Mouse (Mus musculus) limb, embryonic 12.5 days (tissue): ENCODE measurements around the gene Ggt5. TPM values are rescaled to one million over a fixed set of nuclear protein-coding genes. Genes with fewer than 3 reads are reported as not detected.

ENCODE experiments used
- ATAC-seq: fragments of 200-750 bp; cut with Nextera tagmentation; 2 replicates; pipeline ENCODE4 v1.8.0; 2017; ENCODE audit warnings: low read depth, moderate TSS enrichment; ENCODE audit not compliant: insufficient number of reproducible peaks, insufficient read depth, low FRiP score, low TSS enrichment
- H3K27ac ChIP-seq: fragments of 300-500 bp; sonication (generic); 2 replicates; pipeline ENCODE4 v1.5.1; 2016; ENCODE audit warnings: mild to moderate bottlenecking, moderate library complexity
- H3K27me3 ChIP-seq: fragments of 300-500 bp; sonication (generic); 2 replicates; pipeline ENCODE4 v1.6.1; 2016; ENCODE audit warnings: mild to moderate bottlenecking, moderate library complexity
- H3K36me3 ChIP-seq: fragments of 300-500 bp; sonication (generic); 2 replicates; pipeline ENCODE4 v1.6.1; 2016; ENCODE audit warnings: mild to moderate bottlenecking, moderate library complexity
- H3K4me1 ChIP-seq: fragments of 300-500 bp; sonication (generic); replicated peaks from 2 replicates; pipeline ENCODE4 v1.6.1; 2016
- H3K4me2 ChIP-seq: fragments of 300-500 bp; sonication (generic); 2 replicates; pipeline ENCODE4 v1.6.1; 2016; ENCODE audit warnings: mild to moderate bottlenecking, moderate library complexity
- H3K4me3 ChIP-seq: fragments of 300-500 bp; sonication (generic); replicated peaks from 2 replicates; pipeline ENCODE4 v1.5.1; 2016; ENCODE audit warnings: mild to moderate bottlenecking
- H3K9ac ChIP-seq: fragments of 300-500 bp; sonication (generic); replicated peaks from 2 replicates; pipeline ENCODE4 v1.6.1; 2016; ENCODE audit warnings: mild to moderate bottlenecking, moderate library complexity
- H3K9me3 ChIP-seq: fragments of 300-500 bp; sonication (generic); 2 replicates; pipeline ENCODE4 v1.6.1; 2016; ENCODE audit warnings: mild to moderate bottlenecking, moderate library complexity
- WGBS: fragments of 180-500 bp; shearing (Covaris S2); methylation state at CpG from one replicate; pipeline ENCODE4 v1.1.7; 2016; 5-methylcytosine and 5-hydroxymethylcytosine counted together
- polyA plus RNA-seq: library from polyadenylated mRNA; unstranded; fragments of >200 nt; fragmentation: Nextera tagmentation; extraction: Ambion mirVana; gene quantifications from 2 replicates; pipeline ENCODE4 v1.2.1, GENCODE M21; 2016

The Ggt5 gene
- polyA plus RNA-seq, 1 experiment from 2014 or later, result 1.1 TPM

- Histone ChIP-seq H3K27ac (no peak overlapping the region), H3K4me1 (no peaks in the 10 kb centered on the region), H3K36me3 (no peaks in the 10 kb centered on the region), H3K9ac (no peak overlapping the region), H3K27me3 (no peaks in the 10 kb centered on the region), H3K4me2 (no peak overlapping the region), H3K4me3 (no peak overlapping the region), H3K9me3 (no peaks in the 10 kb centered on the region; the same call in 1 of the 2 replicates)
- 58% methylated on average over 6 of the region's 6 CpGs for WGBS
- no peak for ATAC-seq
These were observed 36.8 kb downstream of the Ggt5 start for GRCm38 (mm10) chr10:75625920-75626319.

- Histone ChIP-seq H3K4me3 (no peak overlapping the region), H3K4me2 (no peak overlapping the region), H3K27ac (no peak overlapping the region), H3K27me3 (no peaks in the 10 kb centered on the region), H3K4me1 (no peaks in the 10 kb centered on the region), H3K9ac (no peak overlapping the region), H3K9me3 (no peaks in the 10 kb centered on the region; the same call in 1 of the 2 replicates), H3K36me3 (no peaks in the 10 kb centered on the region)
- no peak for ATAC-seq
- WGBS, result 74% methylated on average over 3 of the region's 3 CpGs
These were observed 37.9 kb downstream of the Ggt5 start for GRCm38 (mm10) chr10:75626991-75627390.

GRCm38 (mm10) chr10:75627490-75627889 is 38.4 kb downstream of the Ggt5 start:
- no peaks in the 10 kb centered on the region for H3K27me3 ChIP-seq
- H3K9me3 ChIP-seq, result no peaks in the 10 kb centered on the region
- WGBS, result 77% methylated on average over 3 of the region's 3 CpGs
- H3K4me1 ChIP-seq, result no peaks in the 10 kb centered on the region
- H3K4me2 ChIP-seq, result no peak overlapping the region
- ATAC-seq, result no peak
- no peak overlapping the region for H3K27ac ChIP-seq
- H3K36me3 ChIP-seq, result no peaks in the 10 kb centered on the region
- no peak overlapping the region for H3K4me3 ChIP-seq
- no peak overlapping the region for H3K9ac ChIP-seq

- Histone ChIP-seq H3K36me3 (no peaks in the 10 kb centered on the region), H3K4me1 (no peaks in the 10 kb centered on the region), H3K27ac (no peak overlapping the region), H3K9ac (no peak overlapping the region), H3K4me3 (no peak overlapping the region), H3K9me3 (no peaks in the 10 kb centered on the region), H3K27me3 (no peaks in the 10 kb centered on the region), H3K4me2 (no peak overlapping the region)
- 59% methylated on average over 5 of the region's 5 CpGs for WGBS
- no peak; the same call in 1 of the 2 replicates for ATAC-seq
These were observed 43.5 kb downstream of the Ggt5 start for GRCm38 (mm10) chr10:75632633-75633032.

- Histone ChIP-seq H3K9ac (no peak overlapping the region), H3K36me3 (no peaks in the 10 kb centered on the region), H3K4me1 (no peaks in the 10 kb centered on the region), H3K4me2 (no peak overlapping the region), H3K4me3 (no peak overlapping the region), H3K9me3 (no peaks in the 10 kb centered on the region), H3K27ac (no peak overlapping the region), H3K27me3 (no peaks in the 10 kb centered on the region)
- 81% methylated on average over 5 of the region's 5 CpGs for WGBS
- ATAC-seq, result no peak
These were observed 43.9 kb downstream of the Ggt5 start for GRCm38 (mm10) chr10:75633048-75633447.

- ATAC-seq, result no peak
- Histone ChIP-seq H3K4me1 (no peaks in the 10 kb centered on the region), H3K27me3 (no peaks in the 10 kb centered on the region), H3K9me3 (no peaks in the 10 kb centered on the region), H3K4me2 (no peak overlapping the region), H3K36me3 (no peaks in the 10 kb centered on the region), H3K9ac (no peak overlapping the region), H3K27ac (no peak overlapping the region), H3K4me3 (no peak overlapping the region)
- WGBS, result 73% methylated on average over 14 of the region's 14 CpGs
These were observed 44.5 kb downstream of the Ggt5 start for GRCm38 (mm10) chr10:75633576-75634139.

GRCm38 (mm10) chr10:75634610-75635009 is 45.5 kb downstream of the Ggt5 start:
- Histone ChIP-seq H3K9me3 (no peaks in the 10 kb centered on the region), H3K4me1 (no peaks in the 10 kb centered on the region), H3K4me2 (no peak overlapping the region), H3K27ac (no peak overlapping the region), H3K27me3 (no peaks in the 10 kb centered on the region), H3K9ac (no peak overlapping the region), H3K36me3 (no peaks in the 10 kb centered on the region), H3K4me3 (no peak overlapping the region)
- 94% methylated on average over 8 of the region's 8 CpGs for WGBS
- no peak for ATAC-seq

GRCm38 (mm10) chr10:75635019-75635692 is 46.0 kb downstream of the Ggt5 start:
- H3K36me3 ChIP-seq, result no peaks in the 10 kb centered on the region
- H3K27ac ChIP-seq, result no peak overlapping the region
- WGBS, result 67% methylated on average over 14 of the region's 14 CpGs
- H3K4me3 ChIP-seq, result no peak overlapping the region
- no peak for ATAC-seq
- no peak overlapping the region for H3K9ac ChIP-seq
- H3K27me3 ChIP-seq, result no peaks in the 10 kb centered on the region
- H3K9me3 ChIP-seq, result no peaks in the 10 kb centered on the region
- H3K4me2 ChIP-seq, result no peak overlapping the region
- H3K4me1 ChIP-seq, result no peaks in the 10 kb centered on the region

GRCm38 (mm10) chr10:75635693-75636055 is 46.5 kb downstream of the Ggt5 start:
- ATAC-seq, result no peak
- no peak overlapping the region for H3K4me3 ChIP-seq
- WGBS, result 3% methylated on average over 9 of the region's 9 CpGs
- no peaks in the 10 kb centered on the region for H3K4me1 ChIP-seq
- H3K36me3 ChIP-seq, result no peaks in the 10 kb centered on the region
- H3K4me2 ChIP-seq, result no peak overlapping the region
- H3K27ac ChIP-seq, result no peak overlapping the region
- no peak overlapping the region for H3K9ac ChIP-seq
- H3K27me3 ChIP-seq, result no peaks in the 10 kb centered on the region
- H3K9me3 ChIP-seq, result no peaks in the 10 kb centered on the region

- no peaks in the 10 kb centered on the region for H3K9me3 ChIP-seq
- no peak overlapping the region for H3K4me3 ChIP-seq
- no peak overlapping the region for H3K27ac ChIP-seq
- H3K4me1 ChIP-seq, result no peaks in the 10 kb centered on the region
- ATAC-seq, result no peak
- H3K9ac ChIP-seq, result no peak overlapping the region
- no peak overlapping the region for H3K4me2 ChIP-seq
- whole genome bisulfite sequencing, result 90% methylated on average over 12 of the region's 12 CpGs
- no peaks in the 10 kb centered on the region for H3K36me3 ChIP-seq
- H3K27me3 ChIP-seq, result no peaks in the 10 kb centered on the region
These were observed 47.1 kb downstream of the Ggt5 start for GRCm38 (mm10) chr10:75636084-75636786.

- 88% methylated on average over 11 of the region's 11 CpGs for WGBS
- H3K9ac ChIP-seq, result no peak overlapping the region
- H3K4me1 ChIP-seq, result no peaks in the 10 kb centered on the region
These were observed 48.6 kb downstream of the Ggt5 start for GRCm38 (mm10) chr10:75637711-75638110.

More at GRCm38 (mm10) chr10:75637711-75638110, 48.6 kb downstream of the Ggt5 start:
- Histone ChIP-seq H3K36me3 (no peaks in the 10 kb centered on the region), H3K9me3 (no peaks in the 10 kb centered on the region), H3K4me2 (no peak overlapping the region), H3K27me3 (no peaks in the 10 kb centered on the region), H3K27ac (no peak overlapping the region), H3K4me3 (no peak overlapping the region)
- ATAC-seq, result no peak
